Mouse (Mus musculus) adrenal gland, postnatal 0 days (tissue): ENCODE results near the gene Olfr115. TPM values are rescaled to one million over a fixed set of nuclear protein-coding genes. Genes with fewer than 3 reads are reported as not detected.

Source experiments
- polyA plus RNA-seq: library from polyadenylated mRNA; unstranded; fragments of >200 nt; fragmentation: Nextera tagmentation; extraction: Ambion mirVana; gene quantifications from 2 replicates; pipeline ENCODE4 v1.2.1, GENCODE M21; 2015

The Olfr115 gene
- polyA plus RNA-seq: not detected in 2 replicates

GRCm38 (mm10) chr17:37627009-37627408 lies at the start of gene Olfr115, which contains the start of gene Olfr116:
Gene Olfr115 (minus strand): TSS chr17:37627109.
Gene Olfr116 (minus strand): TSS chr17:37627199.

DNA sequence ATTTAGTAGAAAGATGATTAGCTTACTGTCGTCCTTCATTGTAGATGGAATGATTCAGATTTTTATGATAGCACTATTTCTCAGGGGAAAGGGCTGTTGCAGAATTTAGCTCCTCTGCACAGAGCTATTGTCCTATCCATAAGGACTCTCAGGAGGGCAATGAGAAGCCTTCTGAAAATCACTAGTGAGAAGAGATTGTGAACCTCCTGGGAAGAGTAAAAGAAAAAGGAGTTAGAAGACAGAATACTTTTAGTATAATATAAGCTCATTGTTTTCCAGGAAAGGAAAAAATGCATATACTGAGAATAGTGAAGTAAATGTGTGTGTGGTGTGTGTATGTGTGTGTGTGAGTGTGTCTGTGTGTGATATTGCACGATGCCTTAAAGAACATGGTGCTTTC lies 39.8 kb upstream of the Olfr115 start, which contains the start of gene Olfr118:
TSS of gene Olfr118 (plus strand) at position 301 of the 400 bp plus-strand sequence.

GRCm38 (mm10) chr17:37663682-37664081 lies 36.8 kb upstream of the Olfr115 start, which contains the start of gene Olfr117:
Gene Olfr117 (minus strand): TSS chr17:37663782.

GRCm38 (mm10) chr17:37592643-37593042 lies 34.3 kb downstream of the Olfr115 start, which contains the start of gene Olfr114:
Gene Olfr114 (minus strand): TSS chr17:37592743.

DNA sequence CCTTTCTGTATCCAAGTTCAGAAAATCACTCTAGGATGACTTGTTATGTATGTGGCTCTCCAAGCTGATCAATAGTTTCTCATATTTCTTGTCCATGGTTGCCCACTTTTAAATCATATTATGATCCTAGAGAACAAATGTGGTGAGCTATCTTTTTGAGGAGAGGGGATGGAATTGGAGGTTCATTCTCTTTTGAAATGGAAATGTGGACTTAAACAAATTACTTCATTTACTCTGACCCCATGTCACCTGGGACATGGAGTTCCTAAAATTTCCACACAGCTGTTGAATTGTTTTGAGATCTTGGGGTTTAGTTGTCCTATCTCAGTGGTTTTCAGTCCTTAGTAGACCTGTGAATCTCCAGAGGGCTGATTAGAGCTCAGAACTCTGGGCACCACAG lies 49.3 kb downstream of the Olfr115 start, which contains the start of gene Olfr113:
TSS of gene Olfr113 (minus strand) at position 101 of the 400 bp plus-strand sequence.

GRCm38 (mm10) chr17:37569351-37569750 lies 57.6 kb downstream of the Olfr115 start, which contains the start of gene Olfr112:
Gene Olfr112 (minus strand): TSS chr17:37569451.

Other genes with a start within 250 kb of the Olfr115 start
- gene Olfr105-ps, start 248.1 kb downstream of the Olfr115 start, polyA plus RNA-seq: not detected in 2 replicates
- gene Olfr106-ps, start 236.7 kb downstream of the Olfr115 start, polyA plus RNA-seq: not detected in 2 replicates
- gene Olfr107, start 227.9 kb downstream of the Olfr115 start, polyA plus RNA-seq: not detected in 2 replicates
- not detected in 2 replicates for gene Olfr108, start 181.6 kb downstream of the Olfr115 start, polyA plus RNA-seq
- gene Olfr109, start 168.2 kb downstream of the Olfr115 start, polyA plus RNA-seq: not detected in 2 replicates
- 0.10 TPM in 1 of 2 replicates, not detected in the other for gene H2-M2, start 143.6 kb downstream of the Olfr115 start, polyA plus RNA-seq
- 0.11 TPM in 1 of 2 replicates, not detected in the other for gene Olfr110, start 134.6 kb downstream of the Olfr115 start, polyA plus RNA-seq
- gene Olfr111, start 119.1 kb downstream of the Olfr115 start, polyA plus RNA-seq: not detected in 2 replicates
- not detected in 2 replicates for gene Olfr112, start 57.7 kb downstream of the Olfr115 start, polyA plus RNA-seq
- not detected in 2 replicates for gene Olfr113, start 49.4 kb downstream of the Olfr115 start, polyA plus RNA-seq
- not detected in 2 replicates for gene Olfr114, start 34.4 kb downstream of the Olfr115 start, polyA plus RNA-seq
- not detected in 2 replicates for gene Olfr116, start 90 bp upstream of the Olfr115 start, polyA plus RNA-seq
- not detected in 2 replicates for gene Olfr117, start 36.7 kb upstream of the Olfr115 start, polyA plus RNA-seq
- gene Olfr118, start 39.9 kb upstream of the Olfr115 start, polyA plus RNA-seq: not detected in 2 replicates
- gene Olfr119, start 69.5 kb upstream of the Olfr115 start, polyA plus RNA-seq: not detected in 2 replicates
- not detected in 2 replicates for gene Olfr120, start 94.7 kb upstream of the Olfr115 start, polyA plus RNA-seq
- gene Olfr121, start 121.7 kb upstream of the Olfr115 start, polyA plus RNA-seq: not detected in 2 replicates
- not detected in 2 replicates for gene Olfr122, start 141.5 kb upstream of the Olfr115 start, polyA plus RNA-seq
- gene Olfr123, start 166.4 kb upstream of the Olfr115 start, polyA plus RNA-seq: not detected in 2 replicates
- gene Olfr124, start 172.8 kb upstream of the Olfr115 start, polyA plus RNA-seq: not detected in 2 replicates
- not detected in 2 replicates for gene Olfr125, start 205.8 kb upstream of the Olfr115 start, polyA plus RNA-seq
- not detected in 2 replicates for gene Olfr126, start 220.4 kb upstream of the Olfr115 start, polyA plus RNA-seq